Mouse (Mus musculus) liver, adult 2 months (tissue): ENCODE data around the gene Pxmp4. TPM values are rescaled to one million over a fixed set of nuclear protein-coding genes. Genes with fewer than 3 reads are reported as not detected.

Source experiments
- DNase-seq: peaks from one replicate; pipeline ENCODE4 v3.0.0-alpha.2; 2011; ENCODE audit warnings: low read depth, low spot score; ENCODE audit errors: extremely low read depth
- H3K27ac ChIP-seq: fragments of 200-500 bp; replicated peaks from 2 replicates; pipeline ENCODE4 v1.5.1; 2012; ENCODE audit warnings: low read depth, mild to moderate bottlenecking, control low read depth, inconsistent platforms, low read length; ENCODE audit not compliant: insufficient read depth
- H3K27me3 ChIP-seq: fragments of 200-500 bp; 2 replicates; pipeline ENCODE4 v1.6.1; 2012; ENCODE audit warnings: mild to moderate bottlenecking, moderate library complexity, low read length, inconsistent platforms; ENCODE audit not compliant: control insufficient read depth, insufficient read depth
- H3K36me3 ChIP-seq: fragments of 200-500 bp; 2 replicates; pipeline ENCODE4 v1.6.1; 2012; ENCODE audit warnings: low read length, inconsistent platforms; ENCODE audit not compliant: control insufficient read depth, insufficient read depth
- H3K4me1 ChIP-seq: fragments of 200-500 bp; 2 replicates; pipeline ENCODE4 v1.6.1; 2011; ENCODE audit warnings: low read length; ENCODE audit not compliant: control insufficient read depth, insufficient read depth
- H3K4me3 ChIP-seq: fragments of 200-500 bp; 2 replicates; pipeline ENCODE4 v1.5.1; 2011; ENCODE audit warnings: low read depth, mild to moderate bottlenecking, control low read depth, low read length, moderate library complexity; ENCODE audit not compliant: insufficient read depth
- H3K79me2 ChIP-seq: fragments of 200-500 bp; 2 replicates; pipeline ENCODE4 v1.6.1; 2012; ENCODE audit warnings: inconsistent platforms, mild to moderate bottlenecking, low read length, moderate library complexity; ENCODE audit not compliant: control insufficient read depth, insufficient read depth
- H3K9ac ChIP-seq: fragments of 200-500 bp; 2 replicates; pipeline ENCODE4 v1.6.1; 2012; ENCODE audit warnings: low read depth, mild to moderate bottlenecking, control low read depth, inconsistent platforms, low read length
- CTCF ChIP-seq: fragments of 200-500 bp; IDR thresholded peaks from 2 replicates; pipeline ENCODE4 v1.5.1; 2011; ENCODE audit warnings: low read depth, low read length, control low read depth
- POLR2A ChIP-seq: fragments of 200-500 bp; IDR thresholded peaks from 2 replicates; pipeline ENCODE4 v1.6.1; 2011; ENCODE audit warnings: low read length, control low read depth; ENCODE audit not compliant: insufficient read depth; ENCODE audit errors: extremely low read depth
- WGBS: fragments of 180-500 bp; shearing (Covaris S2); methylation state at CpG from one replicate; pipeline ENCODE4 v1.1.7; 2018; 5-methylcytosine and 5-hydroxymethylcytosine counted together
- polyA plus RNA-seq: library from polyadenylated mRNA; depleted of rRNA; stranded (reverse); fragments of >200 nt; gene quantifications from 2 replicates; pipeline ENCODE4 v1.2.3, GENCODE M21; 2012
- total RNA-seq: library from RNA; depleted of rRNA; stranded (reverse); fragments of >200 nt; gene quantifications from 2 replicates; pipeline ENCODE4 v1.2.3, GENCODE M21; 2014

Pxmp4 gene
- total and polyA plus RNA-seq, 2 experiments, result 39.9 to 127 TPM

DNA sequence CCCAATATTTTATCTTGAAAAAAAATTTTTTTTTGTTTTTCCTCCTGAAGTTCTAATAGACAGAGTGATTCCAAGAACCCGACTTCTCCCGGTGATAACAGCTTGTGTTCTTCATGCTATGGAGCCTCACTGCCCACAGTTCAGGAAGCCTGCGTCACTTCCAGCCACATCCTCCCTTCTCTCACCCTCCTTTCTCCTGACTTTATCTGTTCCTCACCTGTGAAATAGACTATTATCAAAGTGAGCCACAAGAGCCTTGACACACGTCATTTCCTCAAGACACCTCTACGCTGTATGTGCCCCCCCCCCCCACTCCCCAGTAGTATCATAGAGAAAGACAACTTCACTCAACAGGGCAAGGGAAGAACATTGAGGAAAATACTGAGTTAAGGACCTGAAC lies 12.2 kb upstream of the Pxmp4 start:
- Histone ChIP-seq H3K4me3 (no peak overlapping the region), H3K9ac (no peak overlapping the region), H3K27ac (no peak overlapping the region; the same call in 1 of the 2 replicates), H3K27me3 (no peaks in the 10 kb centered on the region), H3K4me1 (peaks cover 3% of the 10 kb centered on the region; the same call in 1 of the 2 replicates), H3K79me2 (no peaks in the 10 kb centered on the region), H3K36me3 (no peaks in the 10 kb centered on the region)
- no peak for DNase-seq
- 75% methylated on average over 5 of the region's 5 CpGs for WGBS
- TF ChIP-seq POLR2A, result no peak
- TF ChIP-seq CTCF, result no peak

GRCm38 (mm10) chr2:154614841-154615576 lies 11.5 kb upstream of the Pxmp4 start:
- WGBS, result 71% methylated on average over 19 of the region's 19 CpGs
- no peak overlapping the region; the same call in 1 of the 2 replicates for H3K27ac ChIP-seq
- peaks cover 5% of the 10 kb centered on the region; the same call in 1 of the 2 replicates for H3K4me1 ChIP-seq

DNA sequence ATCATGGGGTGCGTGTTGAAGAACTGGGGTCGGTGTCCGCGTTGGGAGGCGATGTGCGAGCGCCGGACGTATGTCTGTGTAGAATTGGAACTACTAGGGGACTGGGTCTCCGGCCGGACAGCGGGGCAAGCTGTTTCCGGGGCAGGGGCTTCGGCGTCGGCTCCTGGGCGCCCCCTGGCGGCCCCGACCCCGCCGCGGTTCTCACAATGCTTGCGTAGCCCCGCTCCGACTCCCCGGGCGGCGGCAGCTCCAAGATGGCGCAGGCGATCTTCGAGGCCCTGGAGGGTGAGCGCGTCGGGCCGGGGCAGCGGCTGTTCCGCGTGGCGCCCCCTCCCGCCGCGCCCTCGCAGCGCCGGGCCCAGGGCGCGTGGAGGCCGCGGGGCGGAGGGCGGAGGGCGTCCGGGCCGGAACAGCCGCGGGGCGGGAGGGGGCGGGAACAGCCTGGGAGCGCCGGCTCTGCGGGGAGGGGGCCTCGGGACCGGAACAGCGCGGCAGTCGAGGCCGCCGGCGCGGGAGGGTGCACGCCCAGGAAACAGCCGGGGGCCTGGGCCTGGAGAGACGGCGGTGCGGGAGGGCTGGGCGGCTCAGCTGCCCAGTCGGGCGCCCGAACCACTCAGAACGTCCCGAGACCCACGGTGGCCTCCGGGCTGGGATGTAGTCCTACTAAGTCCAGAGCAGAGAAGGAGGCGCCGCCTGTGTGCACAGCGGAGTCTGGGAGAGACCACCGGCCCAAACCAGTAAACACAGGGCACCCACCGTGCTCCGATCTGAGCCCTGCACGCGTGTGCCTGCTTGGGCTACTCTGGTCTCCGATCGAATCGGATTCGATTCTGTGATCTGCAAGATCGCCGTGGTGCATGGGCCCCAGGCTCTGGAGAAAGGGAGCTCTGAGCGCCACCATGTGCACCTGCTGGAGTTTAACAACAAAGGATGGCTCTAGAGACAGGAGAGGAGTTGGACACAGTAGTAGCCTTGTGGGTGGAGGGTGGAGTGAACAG lies 9.9 kb upstream of the Pxmp4 start, which contains the start of the genes Zfp341 and 4930519P11Rik:
Zfp341 (plus strand) TSS at position 180 of the 998 bp plus-strand sequence.
4930519P11Rik (minus strand) TSS at position 320 of the 998 bp plus-strand sequence.
- Histone ChIP-seq H3K79me2 (no peaks in the 10 kb centered on the region), H3K36me3 (no peaks in the 10 kb centered on the region), H3K27me3 (no peaks in the 10 kb centered on the region), H3K4me3 (peak within 1 kb of the TSS; percentile 69), H3K27ac (peak within 1 kb of the TSS; percentile 95), H3K9ac (peak within 1 kb of the TSS; percentile 81), H3K4me1 (peaks cover 17% of the 10 kb centered on the region)
- TF ChIP-seq POLR2A (peak; percentile 65; the same call in 1 of the 2 replicates), CTCF (peak; percentile 82)
- peak; percentile 83 for DNase-seq
- WGBS, result under 1% methylated on average over 98 of the region's 98 CpGs

More at GRCm38 (mm10) chr2:154614841-154615576, 11.5 kb upstream of the Pxmp4 start:
- no peaks in the 10 kb centered on the region for H3K36me3 ChIP-seq
- no peak for DNase-seq
- no peak overlapping the region for H3K4me3 ChIP-seq
- TF ChIP-seq CTCF (no peak), POLR2A (no peak)
- no peaks in the 10 kb centered on the region for H3K27me3 ChIP-seq
- H3K79me2 ChIP-seq, result no peaks in the 10 kb centered on the region
- no peak overlapping the region for H3K9ac ChIP-seq

DNA sequence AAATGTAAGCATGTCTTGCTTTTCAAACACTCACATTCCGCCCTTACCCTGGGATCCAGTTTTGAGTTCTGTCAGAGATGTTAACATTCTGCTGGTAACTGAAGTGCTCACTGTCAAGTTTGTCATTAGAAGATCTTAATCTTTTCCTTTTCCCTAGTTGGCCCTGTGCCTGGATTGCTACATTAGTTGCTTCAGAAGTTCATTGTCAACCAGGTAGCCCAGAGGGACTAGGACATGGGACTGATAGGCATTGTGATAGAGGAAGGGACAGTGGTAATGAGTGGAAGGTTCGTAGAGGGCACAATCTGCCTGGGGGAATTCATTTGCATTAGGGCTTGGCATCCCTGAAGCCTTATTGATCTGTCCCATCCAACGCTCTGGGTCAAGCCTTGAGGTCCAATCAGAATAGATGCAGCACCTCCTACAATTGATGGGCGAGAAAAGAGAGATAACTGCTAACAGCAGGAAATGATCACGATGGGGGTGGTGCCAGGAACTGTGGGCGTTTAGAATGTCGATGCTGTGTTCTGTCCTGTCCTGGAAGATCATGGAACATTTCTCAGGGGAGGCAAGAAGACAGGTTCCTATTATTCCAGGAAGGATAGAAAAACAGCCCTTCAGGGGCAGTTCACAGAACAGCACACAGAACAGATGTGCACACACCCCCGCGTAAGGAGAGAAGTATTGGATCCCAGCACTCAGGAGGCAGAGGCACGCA lies 5.7 kb upstream of the Pxmp4 start:
- H3K79me2 ChIP-seq, result no peaks in the 10 kb centered on the region
- H3K27me3 ChIP-seq, result no peaks in the 10 kb centered on the region
- no peak overlapping the region for H3K4me3 ChIP-seq
- TF ChIP-seq POLR2A (no peak), CTCF (no peak)
- H3K9ac ChIP-seq, result no peak overlapping the region
- H3K4me1 ChIP-seq, result peaks cover 26% of the 10 kb centered on the region
- 15% methylated on average over 10 of the region's 10 CpGs for WGBS
- no peaks in the 10 kb centered on the region for H3K36me3 ChIP-seq
- DNase-seq, result peak; percentile 89
- peak overlapping the region; percentile 3 for H3K27ac ChIP-seq

DNA sequence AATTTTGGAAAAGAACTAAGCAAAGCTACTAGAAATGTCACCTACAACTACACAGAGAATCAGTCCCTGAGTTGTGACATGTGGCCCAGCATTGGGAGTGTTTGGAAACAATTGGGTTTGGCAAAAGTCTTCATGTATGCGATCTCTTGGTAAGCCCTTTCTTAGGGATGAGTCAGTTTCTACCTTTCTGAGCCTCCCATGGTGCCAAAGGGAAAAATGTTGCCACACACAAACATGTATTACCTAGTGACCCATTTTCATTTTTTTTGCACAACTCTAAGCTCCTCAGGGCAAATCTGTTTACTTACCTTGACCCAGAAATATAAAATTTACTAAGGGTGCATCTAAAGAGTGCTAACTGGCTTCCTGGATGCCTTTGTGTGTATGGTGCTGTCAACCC lies 3.5 kb upstream of the Pxmp4 start:
- H3K36me3 ChIP-seq, result no peaks in the 10 kb centered on the region
- H3K27me3 ChIP-seq, result no peaks in the 10 kb centered on the region
- H3K4me3 ChIP-seq, result no peak overlapping the region
- WGBS, result 22% methylated on average over 1 of the region's 1 CpGs
- no peak overlapping the region for H3K9ac ChIP-seq
- TF ChIP-seq POLR2A (no peak), CTCF (no peak)
- DNase-seq, result peak; percentile 84
- peaks cover 5% of the 10 kb centered on the region; the same call in 1 of the 2 replicates for H3K79me2 ChIP-seq
- H3K4me1 ChIP-seq, result peaks cover 26% of the 10 kb centered on the region
- no peak overlapping the region for H3K27ac ChIP-seq
